Mouse (Mus musculus) liver, embryonic 15.5 days (tissue): Measurements from ENCODE around the gene Ly6g5b. TPM values are rescaled to one million over a fixed set of nuclear protein-coding genes. Genes with fewer than 3 reads are reported as not detected.
A peak's percentile ranks its signal among the peaks of the same experiment; 100 is the strongest.

Source experiments
- ATAC-seq: fragments of 200-750 bp; cut with Nextera tagmentation; 2 replicates; pipeline ENCODE4 v1.8.0; 2017; ENCODE audit warnings: moderate number of reproducible peaks, mild to moderate bottlenecking, moderate library complexity; ENCODE audit not compliant: insufficient read depth
- H3K27ac ChIP-seq: fragments of 300-500 bp; sonication (generic); replicated peaks from 2 replicates; pipeline ENCODE4 v1.5.1; 2015; ENCODE audit warnings: mild to moderate bottlenecking, inconsistent platforms
- H3K27me3 ChIP-seq: fragments of 300-500 bp; sonication (generic); 2 replicates; pipeline ENCODE4 v1.6.1; 2015; ENCODE audit warnings: mild to moderate bottlenecking, inconsistent platforms
- H3K36me3 ChIP-seq: fragments of 300-500 bp; sonication (generic); replicated peaks from 2 replicates; pipeline ENCODE4 v1.6.1; 2015; ENCODE audit warnings: moderate library complexity, mild to moderate bottlenecking, inconsistent platforms
- H3K4me1 ChIP-seq: fragments of 300-500 bp; sonication (generic); replicated peaks from 2 replicates; pipeline ENCODE4 v1.6.1; 2015; ENCODE audit warnings: inconsistent platforms
- H3K4me2 ChIP-seq: fragments of 300-500 bp; sonication (generic); 2 replicates; pipeline ENCODE4 v1.6.1; 2015; ENCODE audit warnings: moderate library complexity, mild to moderate bottlenecking, inconsistent platforms
- H3K4me3 ChIP-seq: fragments of 300-500 bp; sonication (generic); replicated peaks from 2 replicates; pipeline ENCODE4 v1.5.1; 2015; ENCODE audit warnings: mild to moderate bottlenecking, inconsistent platforms
- H3K9ac ChIP-seq: fragments of 300-500 bp; sonication (generic); 2 replicates; pipeline ENCODE4 v1.6.1; 2015; ENCODE audit warnings: moderate library complexity, mild to moderate bottlenecking, inconsistent platforms
- H3K9me3 ChIP-seq: fragments of 300-500 bp; sonication (generic); replicated peaks from 2 replicates; pipeline ENCODE4 v1.6.1; 2016; ENCODE audit warnings: inconsistent platforms
- WGBS: fragments of 180-500 bp; shearing (Covaris S2); methylation state at CpG from one replicate; pipeline ENCODE4 v1.1.7; 2015; ENCODE audit warnings: mixed read lengths; ENCODE audit not compliant: insufficient replicate concordance; 5-methylcytosine and 5-hydroxymethylcytosine counted together
- polyA plus RNA-seq: library from polyadenylated mRNA; unstranded; fragments of >200 nt; fragmentation: Nextera tagmentation; extraction: Ambion mirVana; gene quantifications from 2 replicates; pipeline ENCODE4 v1.2.1, GENCODE M21; 2015

Ly6g5b gene
- polyA plus RNA-seq, 1 experiment from 2014 or later: 0.24 TPM

- 82% methylated on average over 3 of the region's 3 CpGs for WGBS
- ATAC-seq: no peak
- H3K36me3 ChIP-seq: peaks cover 63% of the 10 kb centered on the region
Measured at GRCm38 (mm10) chr17:35139269-35139668, 24.0 kb upstream of the Ly6g5b start.

GRCm38 (mm10) chr17:35135591-35136320 is 20.5 kb upstream of the Ly6g5b start:
- under 1% methylated on average over 43 of the region's 43 CpGs for WGBS
- Histone ChIP-seq H3K9ac (peak overlapping the region; percentile 77), H3K36me3 (peaks cover 29% of the 10 kb centered on the region), H3K4me3 (peak overlapping the region; percentile 89), H3K27ac (peak overlapping the region; percentile 92), H3K9me3 (no peaks in the 10 kb centered on the region), H3K4me1 (peaks cover 31% of the 10 kb centered on the region), H3K4me2 (peak overlapping the region; percentile 90), H3K27me3 (no peaks in the 10 kb centered on the region)
- ATAC-seq: peak; percentile 47

More at GRCm38 (mm10) chr17:35139269-35139668, 24.0 kb upstream of the Ly6g5b start:
- H3K4me3 ChIP-seq: no peak overlapping the region
- H3K4me2 ChIP-seq: no peak overlapping the region
- H3K4me1 ChIP-seq: peaks cover 21% of the 10 kb centered on the region
- H3K9me3 ChIP-seq: no peaks in the 10 kb centered on the region
- no peak overlapping the region for H3K27ac ChIP-seq
- H3K9ac ChIP-seq: no peak overlapping the region
- H3K27me3 ChIP-seq: no peaks in the 10 kb centered on the region

- peaks cover 27% of the 10 kb centered on the region for H3K36me3 ChIP-seq
- H3K9ac ChIP-seq: peak within 1 kb of the TSS; percentile 77
- no peaks in the 10 kb centered on the region for H3K27me3 ChIP-seq
- H3K27ac ChIP-seq: peak within 1 kb of the TSS; percentile 92
- no peaks in the 10 kb centered on the region for H3K9me3 ChIP-seq
- WGBS: under 1% methylated on average over 66 of the region's 66 CpGs
- H3K4me3 ChIP-seq: peak within 1 kb of the TSS; percentile 89
- peak within 1 kb of the TSS; percentile 90 for H3K4me2 ChIP-seq
- peaks cover 39% of the 10 kb centered on the region for H3K4me1 ChIP-seq
- peak; percentile 89 for ATAC-seq
Measured at GRCm38 (mm10) chr17:35134801-35135590, 19.8 kb upstream of the Ly6g5b start, which contains the start of gene Bag6. Gene Bag6, plus strand, starts transcription at chr17:35135178.

- Histone ChIP-seq H3K9me3 (no peaks in the 10 kb centered on the region), H3K27me3 (no peaks in the 10 kb centered on the region), H3K36me3 (peaks cover 27% of the 10 kb centered on the region), H3K4me2 (0 out of 2 replicates have a peak overlapping the region, but pooled peaks have one; percentile 90), H3K9ac (no peak overlapping the region), H3K4me1 (peaks cover 50% of the 10 kb centered on the region), H3K4me3 (no peak overlapping the region), H3K27ac (no peak overlapping the region)
- 84% methylated on average over 7 of the region's 7 CpGs for WGBS
- ATAC-seq: no peak
Measured at GRCm38 (mm10) chr17:35133517-35133916, 18.3 kb upstream of the Ly6g5b start.

GRCm38 (mm10) chr17:35132174-35132560 is 16.9 kb upstream of the Ly6g5b start:
- H3K4me2 ChIP-seq: peak overlapping the region; percentile 29
- H3K4me3 ChIP-seq: no peak overlapping the region
- no peak for ATAC-seq
- peak overlapping the region; percentile 60 for H3K27ac ChIP-seq
- 57% methylated on average over 3 of the region's 3 CpGs for WGBS
- no peaks in the 10 kb centered on the region for H3K27me3 ChIP-seq
- H3K4me1 ChIP-seq: peaks cover 56% of the 10 kb centered on the region
- no peaks in the 10 kb centered on the region for H3K9me3 ChIP-seq
- no peak overlapping the region for H3K9ac ChIP-seq
- peaks cover 23% of the 10 kb centered on the region for H3K36me3 ChIP-seq

GRCm38 (mm10) chr17:35131500-35132173 is 16.4 kb upstream of the Ly6g5b start, which contains the start of gene Apom:
Gene Apom, minus strand, starts transcription at chr17:35132050.
- Histone ChIP-seq H3K4me2 (peak within 1 kb of the TSS; percentile 50), H3K4me1 (peaks cover 56% of the 10 kb centered on the region), H3K36me3 (peaks cover 23% of the 10 kb centered on the region), H3K27me3 (no peaks in the 10 kb centered on the region), H3K9ac (peak within 1 kb of the TSS; percentile 32; the same call in 1 of the 2 replicates), H3K4me3 (peak within 1 kb of the TSS; percentile 45), H3K27ac (peak within 1 kb of the TSS; percentile 60), H3K9me3 (no peaks in the 10 kb centered on the region)
- 67% methylated on average over 15 of the region's 15 CpGs for WGBS
- ATAC-seq: no peak

- H3K36me3 ChIP-seq: peaks cover 23% of the 10 kb centered on the region
- WGBS: 65% methylated on average over 8 of the region's 8 CpGs
- H3K4me3 ChIP-seq: peak overlapping the region; percentile 45
- ATAC-seq: no peak
- H3K4me2 ChIP-seq: peak overlapping the region; percentile 50
- peak overlapping the region; percentile 60 for H3K27ac ChIP-seq
- H3K9ac ChIP-seq: peak overlapping the region; percentile 32; the same call in 1 of the 2 replicates
- H3K9me3 ChIP-seq: no peaks in the 10 kb centered on the region
- H3K27me3 ChIP-seq: no peaks in the 10 kb centered on the region
- H3K4me1 ChIP-seq: peaks cover 56% of the 10 kb centered on the region
Measured at GRCm38 (mm10) chr17:35131038-35131437, 15.8 kb upstream of the Ly6g5b start.

- Histone ChIP-seq H3K4me3 (no peak overlapping the region), H3K9me3 (no peaks in the 10 kb centered on the region), H3K9ac (no peak overlapping the region), H3K4me2 (no peak overlapping the region), H3K27ac (no peak overlapping the region), H3K36me3 (peaks cover 35% of the 10 kb centered on the region), H3K4me1 (peaks cover 68% of the 10 kb centered on the region), H3K27me3 (no peaks in the 10 kb centered on the region)
- WGBS: 63% methylated on average over 11 of the region's 11 CpGs
- ATAC-seq: no peak
Measured at GRCm38 (mm10) chr17:35128996-35129395, 13.8 kb upstream of the Ly6g5b start.

- H3K4me1 ChIP-seq: peaks cover 72% of the 10 kb centered on the region
- ATAC-seq: no peak
- 40% methylated on average over 13 of the region's 13 CpGs for WGBS
Measured at GRCm38 (mm10) chr17:35127017-35127416, 11.8 kb upstream of the Ly6g5b start.

GRCm38 (mm10) chr17:35126206-35126611 is 11.0 kb upstream of the Ly6g5b start, which contains the start of gene D17H6S53E:
Gene D17H6S53E, plus strand, starts transcription at chr17:35126373.
- H3K36me3 ChIP-seq: peaks cover 43% of the 10 kb centered on the region
- WGBS: under 1% methylated on average over 36 of the region's 36 CpGs
- peaks cover 74% of the 10 kb centered on the region for H3K4me1 ChIP-seq
- peak within 1 kb of the TSS; percentile 90 for H3K4me2 ChIP-seq
- peak within 1 kb of the TSS; percentile 91 for H3K27ac ChIP-seq
- no peaks in the 10 kb centered on the region for H3K9me3 ChIP-seq
- H3K4me3 ChIP-seq: peak within 1 kb of the TSS; percentile 70
- H3K9ac ChIP-seq: peak within 1 kb of the TSS; percentile 85
- no peaks in the 10 kb centered on the region for H3K27me3 ChIP-seq
- ATAC-seq: peak; percentile 72

More at GRCm38 (mm10) chr17:35127017-35127416, 11.8 kb upstream of the Ly6g5b start:
- Histone ChIP-seq H3K4me3 (peak overlapping the region; percentile 70), H3K4me2 (peak overlapping the region; percentile 90), H3K9me3 (no peaks in the 10 kb centered on the region), H3K36me3 (peaks cover 43% of the 10 kb centered on the region), H3K27me3 (no peaks in the 10 kb centered on the region), H3K9ac (peak overlapping the region; percentile 85), H3K27ac (peak overlapping the region; percentile 91)
